Mouse (Mus musculus) CH12.LX (cell line): ENCODE measurements around the gene Rtf1. TPM values are rescaled to one million over a fixed set of nuclear protein-coding genes. Genes with fewer than 3 reads are reported as not detected.

Source experiments
- DNase-seq: peaks from one replicate; pipeline ENCODE4 v3.0.0-alpha.2; 2013; ENCODE audit errors: extremely low read depth
- H3K27ac ChIP-seq: 2 replicates; pipeline ENCODE4 v1.5.1; 2012; ENCODE audit warnings: low read depth, mild to moderate bottlenecking, control low read depth, moderate library complexity; ENCODE audit not compliant: insufficient read depth
- H3K27me3 ChIP-seq: replicated peaks from 2 replicates; pipeline ENCODE3; 2012; ENCODE audit warnings: inconsistent platforms
- H3K36me3 ChIP-seq, 2 experiments: replicated peaks in 1 of 2; 2 replicates each; pipeline versions ENCODE3 to v1.6.1; 2012; ENCODE audit warnings: inconsistent platforms in 1 of 2, low read length in 1 of 2, mild to moderate bottlenecking in 1 of 2, mixed read lengths in 1 of 2, moderate library complexity in 1 of 2; ENCODE audit not compliant: control insufficient read depth in 1 of 2, insufficient read depth in 1 of 2
- H3K4me1 ChIP-seq, 2 experiments: 2 replicates each; pipeline ENCODE4 v1.6.1; 2012; ENCODE audit warnings: inconsistent platforms in 1 of 2, moderate library complexity in 1 of 2; ENCODE audit not compliant: insufficient read depth in 2 of 2, control insufficient read depth in 1 of 2
- H3K4me2 ChIP-seq: 2 replicates; pipeline ENCODE4 v1.6.1; 2012; ENCODE audit warnings: low read depth, mild to moderate bottlenecking, control low read depth; ENCODE audit not compliant: poor library complexity, insufficient read depth, severe bottlenecking
- H3K4me3 ChIP-seq, 3 experiments: fragments of 150-350 bp in 1 of 3; sonication (generic) in 1 of 3; replicated peaks in 1 of 3; 2 replicates each; pipeline versions ENCODE3 to v1.5.1; 2011 to 2012; ENCODE audit warnings: low read depth in 2 of 3, low read length in 2 of 3, mild to moderate bottlenecking in 2 of 3, moderate library complexity in 2 of 3, control low read depth in 1 of 3, improper control_type of control experiment in 1 of 3, inconsistent platforms in 1 of 3, mixed read lengths in 1 of 3; ENCODE audit not compliant: poor library complexity in 1 of 3
- H3K79me2 ChIP-seq: replicated peaks from 2 replicates; pipeline ENCODE4 v1.6.1; 2012; ENCODE audit warnings: mild to moderate bottlenecking, moderate library complexity; ENCODE audit not compliant: control insufficient read depth, poor library complexity, insufficient read depth, severe bottlenecking; ENCODE audit errors: extremely low read depth
- H3K9ac ChIP-seq: 2 replicates; pipeline ENCODE4 v1.6.1; 2012; ENCODE audit warnings: low read depth, mild to moderate bottlenecking, control low read depth, moderate library complexity; ENCODE audit not compliant: insufficient read depth
- H3K9me3 ChIP-seq: replicated peaks from 2 replicates; pipeline ENCODE3; 2012; ENCODE audit warnings: low read length, inconsistent platforms, mixed read lengths
- CHD1 ChIP-seq: IDR thresholded peaks from 2 replicates; pipeline ENCODE4 v1.6.1; 2012; ENCODE audit warnings: low read depth, low read length, improper control_type of control experiment, inconsistent platforms
- CHD2 ChIP-seq: IDR thresholded peaks from 2 replicates; pipeline ENCODE4 v1.6.1; 2011; ENCODE audit warnings: low read length, improper control_type of control experiment
- CTCF ChIP-seq, 2 experiments: IDR thresholded peaks in 1 of 2; conservative IDR thresholded peaks in 1 of 2; 2 replicates each; pipeline ENCODE4 v1.5.1; 2011 to 2012; ENCODE audit warnings: low read depth in 2 of 2, low read length in 2 of 2, improper control_type of control experiment in 1 of 2, inconsistent platforms in 1 of 2, mild to moderate bottlenecking in 1 of 2, moderate library complexity in 1 of 2
- EP300 ChIP-seq: IDR thresholded peaks from 2 replicates; pipeline ENCODE4 v1.6.1; 2011; ENCODE audit warnings: low read length, improper control_type of control experiment
- ETS1 ChIP-seq: conservative IDR thresholded peaks from 2 replicates; pipeline ENCODE4 v1.6.1; 2012; ENCODE audit warnings: low read depth, mild to moderate bottlenecking, inconsistent platforms, low read length, improper control_type of control experiment, moderate library complexity
- GABPA ChIP-seq: IDR thresholded peaks from 2 replicates; pipeline ENCODE4 v1.6.1; 2012; ENCODE audit warnings: low read depth, low read length, improper control_type of control experiment, inconsistent platforms; ENCODE audit not compliant: insufficient replicate concordance
- HCFC1 ChIP-seq: IDR thresholded peaks from 2 replicates; pipeline ENCODE4 v1.6.1; 2012; ENCODE audit warnings: low read depth, mild to moderate bottlenecking, inconsistent platforms, low read length, improper control_type of control experiment
- IRF4 ChIP-seq: IDR thresholded peaks from 2 replicates; pipeline ENCODE4 v1.6.1; 2014; ENCODE audit warnings: low read depth, mild to moderate bottlenecking, inconsistent platforms, low read length, improper control_type of control experiment
- JUN ChIP-seq: IDR thresholded peaks from 2 replicates; pipeline ENCODE4 v1.6.1; 2011; ENCODE audit warnings: low read depth, mild to moderate bottlenecking, low read length, improper control_type of control experiment, moderate library complexity; ENCODE audit not compliant: insufficient read depth
- KAT2A ChIP-seq: IDR thresholded peaks from 2 replicates; pipeline ENCODE4 v1.6.1; 2012; ENCODE audit warnings: low read length, improper control_type of control experiment, inconsistent platforms; ENCODE audit not compliant: insufficient replicate concordance
- MAFK ChIP-seq: IDR thresholded peaks from 2 replicates; pipeline ENCODE4 v1.6.1; 2011; ENCODE audit warnings: low read length, improper control_type of control experiment; ENCODE audit not compliant: insufficient replicate concordance
- MAX ChIP-seq: IDR thresholded peaks from 2 replicates; pipeline ENCODE4 v1.6.1; 2011; ENCODE audit warnings: low read length, improper control_type of control experiment
- MXI1 ChIP-seq: IDR thresholded peaks from 2 replicates; pipeline ENCODE4 v1.6.1; 2011; ENCODE audit warnings: mild to moderate bottlenecking, low read depth, low read length, improper control_type of control experiment
- NELFE ChIP-seq: IDR thresholded peaks from 2 replicates; pipeline ENCODE4 v1.6.1; 2011; ENCODE audit warnings: low read depth, low read length, improper control_type of control experiment
- NRF1 ChIP-seq: IDR thresholded peaks from 2 replicates; pipeline ENCODE4 v1.6.1; 2014; ENCODE audit warnings: low read depth, mild to moderate bottlenecking, inconsistent platforms, low read length, improper control_type of control experiment, moderate library complexity
- POLR2AphosphoS2 ChIP-seq: IDR thresholded peaks from 2 replicates; pipeline ENCODE4 v1.6.1; 2011; ENCODE audit warnings: low read depth, low read length, improper control_type of control experiment
- RAD21 ChIP-seq: IDR thresholded peaks from 2 replicates; pipeline ENCODE4 v1.6.1; 2011; ENCODE audit warnings: low read depth, mild to moderate bottlenecking, low read length, improper control_type of control experiment, moderate library complexity
- RCOR1 ChIP-seq: conservative IDR thresholded peaks from 2 replicates; pipeline ENCODE4 v1.6.1; 2012; ENCODE audit warnings: low read depth, mild to moderate bottlenecking, inconsistent platforms, low read length, improper control_type of control experiment
- SIN3A ChIP-seq: IDR thresholded peaks from 2 replicates; pipeline ENCODE4 v1.6.1; 2012; ENCODE audit warnings: low read length, improper control_type of control experiment, inconsistent platforms
- SMC3 ChIP-seq: IDR thresholded peaks from 2 replicates; pipeline ENCODE4 v1.6.1; 2011; ENCODE audit warnings: low read depth, low read length, improper control_type of control experiment
- TBP ChIP-seq: conservative IDR thresholded peaks from 2 replicates; pipeline ENCODE4 v1.6.1; 2011; ENCODE audit warnings: low read depth, low read length, improper control_type of control experiment
- UBTF ChIP-seq: IDR thresholded peaks from 2 replicates; pipeline ENCODE4 v1.6.1; 2012; ENCODE audit warnings: low read depth, mild to moderate bottlenecking, inconsistent platforms, low read length, improper control_type of control experiment, moderate library complexity
- USF1 ChIP-seq: IDR thresholded peaks from 2 replicates; pipeline ENCODE4 v1.6.1; 2014; ENCODE audit warnings: low read depth, mild to moderate bottlenecking, inconsistent platforms, low read length, improper control_type of control experiment
- USF2 ChIP-seq: conservative IDR thresholded peaks from 2 replicates; pipeline ENCODE4 v1.6.1; 2011; ENCODE audit warnings: low read depth, low read length, improper control_type of control experiment
- ZKSCAN1 ChIP-seq: IDR thresholded peaks from 2 replicates; pipeline ENCODE4 v1.6.1; 2012; ENCODE audit warnings: low read depth, inconsistent platforms, low read length, improper control_type of control experiment, borderline replicate concordance
- ZMIZ1 ChIP-seq: IDR thresholded peaks from 2 replicates; pipeline ENCODE4 v1.6.1; 2012; ENCODE audit warnings: low read depth, mild to moderate bottlenecking, inconsistent platforms, low read length, improper control_type of control experiment
- ZNF384 ChIP-seq: IDR thresholded peaks from 2 replicates; pipeline ENCODE4 v1.6.1; 2012; ENCODE audit warnings: low read depth, low read length, improper control_type of control experiment, inconsistent platforms
- dilution Hi-C: fragments of 300-500 bp; cut with MboI; formaldehyde crosslinking; loops from 2 replicates; pipeline ENCODE4 v1.14.3; 2020; ENCODE audit warnings: low sequenced_read_pairs; ENCODE audit not compliant: extremely low pct_unique_long_range_greater_than_20kb, extremely low pct_ligation_motif_present
- in situ Hi-C: fragments of 300-500 bp; cut with MboI; formaldehyde crosslinking; loops from 3 replicates; pipeline ENCODE4 v1.14.3; 2019; ENCODE audit warnings: low sequenced_read_pairs, low pct_ligation_motif_present, low pct_unique_long_range_greater_than_20kb, mixed read lengths
- polyA plus RNA-seq: library from polyadenylated mRNA; unstranded; fragments of >175 nt; gene quantifications from 2 replicates; pipeline ENCODE4 v1.2.1, GENCODE M21; 2012; ENCODE audit warnings: low read depth; ENCODE audit not compliant: insufficient read length
- total RNA-seq, 2 experiments: library from RNA; depleted of rRNA; stranded (reverse); fragments of 300-350 nt in 1 of 2; fragments of >200 nt in 1 of 2; gene quantifications; 2 replicates each; pipeline ENCODE4 v1.2.3; 2012 to 2014

Rtf1 gene
- total and polyA plus RNA-seq, 3 experiments = 9.7 to 50.3 (median 11.3) TPM

- peak overlapping the region; percentile 25; the same call in 1 of the 2 replicates for H3K4me2 ChIP-seq
- H3K27ac ChIP-seq = no peak overlapping the region
- H3K36me3 ChIP-seq = peaks cover 62 to 83% of the 10 kb centered on the region in 2 experiments
- H3K4me3 ChIP-seq = no peak overlapping the region
- in situ Hi-C loops = no loop called here
- H3K9me3 ChIP-seq = no peaks in the 10 kb centered on the region
- dilution Hi-C loops = no loop called here
- DNase-seq = peak; percentile 26
- TF ChIP-seq POLR2AphosphoS2 (no peak), CTCF (conservative IDR thresholded peaks at IDR 0.05 in 1 of 2, IDR thresholded peaks at IDR 0.05 in 1 of 2; ENCODE audit: low read depth in 2 of 2, low read length in 2 of 2) (no peak), RAD21 (no peak), NRF1 (no peak), KAT2A (no peak), TBP (peak; percentile 66), SMC3 (no peak), MAX (no peak), GABPA (no peak), ETS1 (no peak), JUN (no peak), RCOR1 (no peak), IRF4 (peak; percentile 70), ZKSCAN1 (no peak), UBTF (no peak), SIN3A (no peak), MXI1 (no peak), EP300 (0 out of 2 replicates have a peak, but pooled peaks have one; percentile 8), ZNF384 (peak; percentile 51; the same call in 1 of the 2 replicates)
- no peaks in the 10 kb centered on the region for H3K27me3 ChIP-seq
- no peak overlapping the region for H3K9ac ChIP-seq
- peaks cover 3 to 9% of the 10 kb centered on the region in 2 experiments for H3K4me1 ChIP-seq
- no peaks in the 10 kb centered on the region for H3K79me2 ChIP-seq
Observed at GRCm38 (mm10) chr2:119644254-119644653, 30.6 kb upstream of the Rtf1 start.

- in situ Hi-C loops = no loop called here
- dilution Hi-C loops = no loop called here
- peak; percentile 91 for TF ChIP-seq TBP
- TF ChIP-seq ZMIZ1 = peak; percentile 47; the same call in 1 of the 2 replicates
- TF ChIP-seq EP300 = no peak
- TF ChIP-seq CHD2 = no peak; the same call in 1 of the 2 replicates
- peak; percentile 95 for TF ChIP-seq SIN3A
- TF ChIP-seq MAX = 0 out of 2 replicates have a peak, but pooled peaks have one; percentile 42
- no peak for TF ChIP-seq MAFK
- no peak for TF ChIP-seq CTCF (conservative IDR thresholded peaks at IDR 0.05 in 1 of 2, IDR thresholded peaks at IDR 0.05 in 1 of 2; ENCODE audit: low read depth in 2 of 2, low read length in 2 of 2)
- TF ChIP-seq USF1 = no peak
- TF ChIP-seq KAT2A = peak; percentile 93; the same call in 1 of the 2 replicates
- peak; percentile 97 for TF ChIP-seq HCFC1
- TF ChIP-seq GABPA = peak; percentile 54; the same call in 1 of the 2 replicates
- no peak for TF ChIP-seq ZKSCAN1
- peak; percentile 88 for TF ChIP-seq MXI1
- no peak for TF ChIP-seq USF2
- TF ChIP-seq RAD21 = no peak
- TF ChIP-seq NELFE = peak; percentile 86
- TF ChIP-seq CHD1 = no peak
- no peak for TF ChIP-seq RCOR1
Observed at GRCm38 (mm10) chr2:119662220-119663182, 12.4 kb upstream of the Rtf1 start, which contains the start of gene Ndufaf1. Ndufaf1 (minus strand) TSS chr2:119662827.

More at GRCm38 (mm10) chr2:119662220-119663182, 12.4 kb upstream of the Rtf1 start, which contains the start of gene Ndufaf1:
- Histone ChIP-seq H3K27ac (peak within 1 kb of the TSS; percentile 68), H3K9me3 (no peaks in the 10 kb centered on the region), H3K79me2 (peaks cover 19% of the 10 kb centered on the region), H3K27me3 (no peaks in the 10 kb centered on the region), H3K4me2 (peak within 1 kb of the TSS; percentile 100), H3K9ac (peak within 1 kb of the TSS; percentile 81), H3K36me3 (peaks cover 19 to 29% of the 10 kb centered on the region in 2 experiments), H3K4me1 (peaks cover 0 to 20% of the 10 kb centered on the region in 2 experiments; a peak in 2 of 4 replicates), H3K4me3 (peak within 1 kb of the TSS; percentile 88 to 92 (median 89))
- DNase-seq = peak; percentile 81
